Mouse (Mus musculus) c-Kit-positive CD71-positive TER-119-negative erythroid progenitor cells, embryonic 14.5 days (primary cell): ENCODE measurements around the gene Cab39.

Experiments used
- DNase-seq: peaks from one replicate; pipeline ENCODE4 v3.0.0-alpha.2; 2013; ENCODE audit warnings: low read depth

Cab39 gene

GRCm38 (mm10) chr1:85850851-85851250, 57.6 kb downstream of the Cab39 start:
- DNase-seq: no peak

- DNase-seq: peak; percentile 62
Observed at GRCm38 (mm10) chr1:85852996-85853689, 59.9 kb downstream of the Cab39 start.

- no peak for DNase-seq
Observed at GRCm38 (mm10) chr1:85853865-85854264, 60.6 kb downstream of the Cab39 start.

- no peak for DNase-seq
Observed at GRCm38 (mm10) chr1:85854475-85854874, 61.2 kb downstream of the Cab39 start.

- no peak for DNase-seq
Observed at GRCm38 (mm10) chr1:85856266-85856665, 63.0 kb downstream of the Cab39 start.

- DNase-seq: no peak
Observed at GRCm38 (mm10) chr1:85857261-85857754, 64.1 kb downstream of the Cab39 start.

GRCm38 (mm10) chr1:85864383-85864782, 71.1 kb downstream of the Cab39 start:
- DNase-seq: no peak

GRCm38 (mm10) chr1:85870001-85870400, 76.8 kb downstream of the Cab39 start:
- no peak for DNase-seq

GRCm38 (mm10) chr1:85870546-85870945, 77.3 kb downstream of the Cab39 start:
- no peak for DNase-seq

- no peak for DNase-seq
Observed at GRCm38 (mm10) chr1:85882003-85882402, 88.8 kb downstream of the Cab39 start.

- DNase-seq: no peak
Observed at GRCm38 (mm10) chr1:85887221-85887620, 94.0 kb downstream of the Cab39 start.

GRCm38 (mm10) chr1:85894231-85894747, 101.0 kb downstream of the Cab39 start, which contains the start of gene Itm2c:
Gene Itm2c (plus strand): TSS chr1:85894281.
- DNase-seq: peak; percentile 64

- peak; percentile 6 for DNase-seq
Observed at GRCm38 (mm10) chr1:85894748-85895360, 101.6 kb downstream of the Cab39 start.

- peak; percentile 49 for DNase-seq
Observed at GRCm38 (mm10) chr1:85895391-85895837, 102.2 kb downstream of the Cab39 start.

GRCm38 (mm10) chr1:85896110-85896509, 102.9 kb downstream of the Cab39 start:
- no peak for DNase-seq

GRCm38 (mm10) chr1:85896781-85897700, 103.8 kb downstream of the Cab39 start:
- DNase-seq: peak; percentile 31

GRCm38 (mm10) chr1:85897901-85898760, 104.9 kb downstream of the Cab39 start:
- no peak for DNase-seq

- DNase-seq: no peak
Observed at GRCm38 (mm10) chr1:85898761-85899387, 105.6 kb downstream of the Cab39 start.

- no peak for DNase-seq
Observed at GRCm38 (mm10) chr1:85899388-85899761, 106.1 kb downstream of the Cab39 start.

- no peak for DNase-seq
Observed at GRCm38 (mm10) chr1:85900521-85901333, 107.5 kb downstream of the Cab39 start.
